11 mouse cellular contexts compared by ENCODE assay signal in the genomic region with DNA sequence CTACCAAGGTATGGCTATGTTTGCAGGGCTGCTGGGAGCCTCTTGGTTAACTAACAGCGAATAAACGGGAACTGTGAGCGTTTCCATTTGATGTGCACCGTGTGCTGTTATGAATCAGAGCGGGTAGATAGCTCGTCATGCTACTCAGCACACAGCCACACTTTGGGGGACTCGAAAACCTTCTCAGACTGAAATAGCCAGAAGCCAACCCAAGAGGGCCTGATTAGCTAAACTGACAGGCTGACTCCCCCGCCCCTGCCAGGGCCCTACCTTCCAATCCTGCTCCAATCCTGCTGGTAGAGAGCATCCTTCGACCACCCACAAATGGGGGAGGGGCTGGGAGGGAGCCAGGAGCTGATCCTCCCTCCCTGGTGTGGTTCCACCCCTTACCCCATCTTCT. TPM values are rescaled to one million over a fixed set of nuclear protein-coding genes. Genes with fewer than 3 reads are reported as not detected.
DNase-seq lines count a peak whose midpoint lies in the region; ATAC-seq lines count a peak whose summit lies in the region.
"Had no signal": no experiment of that assay in that cellular context is flagged by ENCODE, and none has a peak within 500 bp of the region (broad histone marks: within the 10 kb centered on the region; RNA-seq: fewer than 3 reads in every experiment).

No protein-coding gene starts in this region.

- H3K4me3 ChIP-seq in forebrain, embryonic 15.5 days, result no peak overlapping the region
- no peak overlapping the region for H3K4me3 ChIP-seq in liver, embryonic 12.5 days

- no peak for ATAC-seq in forebrain, embryonic 15.5 days (replicated peaks)
- no peak for ATAC-seq in liver, embryonic 12.5 days

- H3K4me2 ChIP-seq in forebrain, embryonic 15.5 days (replicated peaks), result peak overlapping the region; percentile 26
- no peak overlapping the region for H3K4me2 ChIP-seq in liver, embryonic 12.5 days

- DNase-seq in embryo, embryonic 10.5 days (ENCODE audit: low spot score), result peak; percentile 18
- no peak for DNase-seq in embryo, embryonic 9.5 days (ENCODE audit: extremely low spot score)
- DNase-seq in A20 (ENCODE audit: low read depth, low spot score), result peak; percentile 60
- peak; percentile 36 to 39 for DNase-seq in left cerebral cortex, postnatal 36 days (ENCODE audit: low spot score in 2 of 2)
- no peak for DNase-seq in ovary, postnatal 36 days (ENCODE audit: low spot score)
- no peak for DNase-seq in urinary bladder, postnatal 25 days (ENCODE audit: low spot score)
- DNase-seq: adrenal gland, postnatal 36 days; gastrocnemius, postnatal 25 days; thymus, adult 2 months had no signal

- no peaks in the 10 kb centered on the region for H3K27me3 ChIP-seq in forebrain, embryonic 15.5 days
- H3K27me3 ChIP-seq in liver, embryonic 12.5 days (replicated peaks), result peaks cover 57% of the 10 kb centered on the region

- H3K27ac ChIP-seq in forebrain, embryonic 15.5 days (replicated peaks), result no peak overlapping the region
- no peak overlapping the region for H3K27ac ChIP-seq in liver, embryonic 12.5 days

- H3K4me1 ChIP-seq in forebrain, embryonic 15.5 days, result peaks cover 17% of the 10 kb centered on the region
- H3K4me1 ChIP-seq in liver, embryonic 12.5 days, result peaks cover 13% of the 10 kb centered on the region

- no peaks in the 10 kb centered on the region for H3K36me3 ChIP-seq in forebrain, embryonic 15.5 days
- H3K36me3 ChIP-seq in liver, embryonic 12.5 days, result no peaks in the 10 kb centered on the region

- no peak overlapping the region for H3K9ac ChIP-seq in forebrain, embryonic 15.5 days (replicated peaks)
- H3K9ac ChIP-seq in liver, embryonic 12.5 days, result no peak overlapping the region

- intact Hi-C loops in left cerebral cortex, postnatal 36 days (cut with DNase I), result loop anchor here (10.0 kb wide), 1 partner anchor 241 kb away; no protein-coding TSS in a partner anchor

- no peaks in the 10 kb centered on the region for H3K9me3 ChIP-seq in forebrain, embryonic 15.5 days
- no peaks in the 10 kb centered on the region for H3K9me3 ChIP-seq in liver, embryonic 12.5 days (replicated peaks)

- WGBS in forebrain, embryonic 15.5 days, result 10% methylated on average over 9 of the region's 9 CpGs
- 10% methylated on average over 9 of the region's 9 CpGs for WGBS in liver, embryonic 12.5 days (ENCODE audit: insufficient replicate concordance)

RNA-seq across cellular contexts. Expression of a gene that starts 4.7 kb away (rescaled TPM):
- 5.9 and 6.5 TPM in 2 replicates for polyA plus RNA-seq in forebrain, embryonic 15.5 days (2015; fragmentation: Nextera tagmentation; extraction: Ambion mirVana)
- total RNA-seq in left cerebral cortex, postnatal 36 days (2021), result 10 to 100 TPM; 55.3 to 70.6 TPM
- 0.14 and 0.45 TPM in 2 replicates for polyA plus RNA-seq in liver, embryonic 12.5 days (2016; fragmentation: Nextera tagmentation; extraction: Ambion mirVana)

RNA-seq across cellular contexts. Expression of a gene that starts 48.4 kb away (rescaled TPM):
- 0.75 and 0.81 TPM in 2 replicates for polyA plus RNA-seq in forebrain, embryonic 15.5 days (2015; fragmentation: Nextera tagmentation; extraction: Ambion mirVana)
- total RNA-seq in left cerebral cortex, postnatal 36 days (2021), result 1 to 10 TPM; 2.7 to 3.4 TPM
- polyA plus RNA-seq in liver, embryonic 12.5 days (2016; fragmentation: Nextera tagmentation; extraction: Ambion mirVana), result 1.2 and 1.3 TPM in 2 replicates

Comparison
In these comparisons a context has a peak if more than half of its experiments do, and no peak if none do; other contexts are left out.
1. DNase-seq: peak in embryo, embryonic 10.5 days (single experiment), A20 (single experiment) and left cerebral cortex, postnatal 36 days (2 of 2); none in embryo, embryonic 9.5 days (single experiment), ovary, postnatal 36 days (single experiment) and urinary bladder, postnatal 25 days (single experiment).